Mouse (Mus musculus) gonadal fat pad, adult 2 months (tissue): ENCODE measurements around the gene Homer2. TPM values are rescaled to one million over a fixed set of nuclear protein-coding genes. Genes with fewer than 3 reads are reported as not detected.

Experiments used
- DNase-seq: peaks from one replicate; pipeline ENCODE4 v3.0.0-alpha.2; 2012; ENCODE audit warnings: low read depth
- polyA plus RNA-seq: library from polyadenylated mRNA; depleted of rRNA; stranded (reverse); fragments of >200 nt; gene quantifications from 2 replicates; pipeline ENCODE4 v1.2.3, GENCODE M21; 2012; rRNA removed

The Homer2 gene
- 1.3 and 1.6 TPM in 2 replicates for polyA plus RNA-seq

- no peak for DNase-seq
Observed at GRCm38 (mm10) chr7:81707471-81708140, at the start of gene Homer2. TSS of gene Homer2 (minus strand) at chr7:81707527.

- DNase-seq: no peak
Observed at GRCm38 (mm10) chr7:81747956-81748355, 40.6 kb upstream of the Homer2 start.

- DNase-seq: no peak
Observed at GRCm38 (mm10) chr7:81744145-81744544, 36.8 kb upstream of the Homer2 start.

- DNase-seq: no peak
Observed at GRCm38 (mm10) chr7:81740010-81740409, 32.7 kb upstream of the Homer2 start.

- DNase-seq: no peak
Observed at GRCm38 (mm10) chr7:81738720-81739385, 31.5 kb upstream of the Homer2 start.

GRCm38 (mm10) chr7:81735300-81736048 lies 28.1 kb upstream of the Homer2 start:
- DNase-seq: no peak

- DNase-seq: no peak
Observed at GRCm38 (mm10) chr7:81732183-81733089, 25.1 kb upstream of the Homer2 start.

- DNase-seq: no peak
Observed at GRCm38 (mm10) chr7:81731181-81731651, 23.9 kb upstream of the Homer2 start.

- DNase-seq: no peak
Observed at GRCm38 (mm10) chr7:81729787-81730186, 22.5 kb upstream of the Homer2 start.

GRCm38 (mm10) chr7:81727716-81728115 lies 20.4 kb upstream of the Homer2 start:
- DNase-seq: no peak

- DNase-seq: no peak
Observed at GRCm38 (mm10) chr7:81726728-81727005, 19.3 kb upstream of the Homer2 start.

GRCm38 (mm10) chr7:81725986-81726727 lies 18.8 kb upstream of the Homer2 start:
- DNase-seq: no peak

- DNase-seq: no peak
Observed at GRCm38 (mm10) chr7:81723851-81724250, 16.5 kb upstream of the Homer2 start.

GRCm38 (mm10) chr7:81721271-81721670 lies 13.9 kb upstream of the Homer2 start:
- no peak for DNase-seq

GRCm38 (mm10) chr7:81719216-81719661 lies 11.9 kb upstream of the Homer2 start:
- DNase-seq: no peak

- no peak for DNase-seq
Observed at GRCm38 (mm10) chr7:81718657-81719056, 11.3 kb upstream of the Homer2 start.

GRCm38 (mm10) chr7:81710166-81710565 lies 2.8 kb upstream of the Homer2 start:
- no peak for DNase-seq

GRCm38 (mm10) chr7:81708165-81708564 lies 838 bp upstream of the Homer2 start:
- no peak for DNase-seq

GRCm38 (mm10) chr7:81706416-81707391 lies 623 bp downstream of the Homer2 start:
- no peak for DNase-seq

- no peak for DNase-seq
Observed at GRCm38 (mm10) chr7:81706027-81706415, 1.3 kb downstream of the Homer2 start.
